Mouse (Mus musculus): ENCODE data around the gene D630045J12Rik. TPM values are rescaled to one million over a fixed set of nuclear protein-coding genes. Genes with fewer than 3 reads are reported as not detected.

D630045J12Rik gene
- polyA plus RNA-seq, 1 experiment from 2014 or later: 4.9 TPM

GRCm38 (mm10) chr6:38180669-38181068 is 73.1 kb downstream of the D630045J12Rik start:
- ATAC-seq (ENCODE audit: insufficient number of reproducible peaks, low FRiP score, low TSS enrichment, low read depth): no peak
- WGBS: 58% methylated on average over 5 of the region's 5 CpGs
- Histone ChIP-seq H3K36me3 (peaks cover 30% of the 10 kb centered on the region), H3K27me3 (no peaks in the 10 kb centered on the region), H3K27ac (0 out of 2 replicates have a peak overlapping the region, but pooled peaks have one; percentile 71), H3K9ac (no peak overlapping the region), H3K4me3 (no peak overlapping the region), H3K4me1 (peaks cover 25% of the 10 kb centered on the region), H3K9me3 (no peaks in the 10 kb centered on the region), H3K4me2 (no peak overlapping the region)

DNA sequence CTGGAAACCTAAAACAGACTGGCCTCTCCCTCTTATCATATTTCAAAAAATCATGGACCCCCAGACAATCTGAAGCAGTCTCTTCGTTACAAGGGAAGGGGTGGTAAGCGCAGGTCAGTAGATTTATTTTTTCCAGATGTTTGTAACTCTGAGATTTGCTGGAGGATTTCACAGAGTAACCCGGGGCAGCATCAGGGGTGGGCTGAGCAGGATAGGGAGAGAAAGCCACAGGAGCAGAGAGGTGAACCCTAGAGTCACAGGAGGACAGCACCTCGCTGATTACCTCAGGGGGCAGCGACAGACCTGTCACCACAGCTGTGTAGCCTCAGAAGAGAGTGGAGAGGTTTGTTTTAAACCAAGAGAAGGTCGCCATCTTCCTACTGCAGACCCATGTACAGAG is 88.4 kb downstream of the D630045J12Rik start:
- H3K4me1 ChIP-seq: peaks cover 16% of the 10 kb centered on the region
- H3K9me3 ChIP-seq: no peaks in the 10 kb centered on the region
- 40% methylated on average over 6 of the region's 6 CpGs for WGBS
- no peak overlapping the region for H3K4me3 ChIP-seq
- H3K9ac ChIP-seq: no peak overlapping the region
- ATAC-seq (ENCODE audit: insufficient number of reproducible peaks, low FRiP score, low TSS enrichment, low read depth): no peak
- H3K27me3 ChIP-seq: no peaks in the 10 kb centered on the region
- H3K27ac ChIP-seq: peak overlapping the region; percentile 40; the same call in 1 of the 2 replicates
- peaks cover 44% of the 10 kb centered on the region for H3K36me3 ChIP-seq
- no peak overlapping the region for H3K4me2 ChIP-seq

- WGBS: 68% methylated on average over 6 of the region's 6 CpGs
- H3K4me3 ChIP-seq: no peak overlapping the region
- H3K4me2 ChIP-seq: no peak overlapping the region
- no peak for ATAC-seq (ENCODE audit: insufficient number of reproducible peaks, low FRiP score, low TSS enrichment, low read depth)
- H3K9me3 ChIP-seq: no peaks in the 10 kb centered on the region
- H3K27ac ChIP-seq: peak overlapping the region; percentile 40; the same call in 1 of the 2 replicates
- H3K4me1 ChIP-seq: peaks cover 18% of the 10 kb centered on the region
- peaks cover 40% of the 10 kb centered on the region for H3K36me3 ChIP-seq
- H3K27me3 ChIP-seq: no peaks in the 10 kb centered on the region
- no peak overlapping the region for H3K9ac ChIP-seq
Observed at GRCm38 (mm10) chr6:38164705-38165104, 89.1 kb downstream of the D630045J12Rik start.

GRCm38 (mm10) chr6:38162825-38163504 is 90.8 kb downstream of the D630045J12Rik start:
- Histone ChIP-seq H3K27me3 (no peaks in the 10 kb centered on the region), H3K9ac (no peak overlapping the region), H3K27ac (no peak overlapping the region), H3K4me2 (no peak overlapping the region), H3K36me3 (peaks cover 26% of the 10 kb centered on the region), H3K4me1 (peaks cover 18% of the 10 kb centered on the region), H3K4me3 (no peak overlapping the region), H3K9me3 (no peaks in the 10 kb centered on the region)
- ATAC-seq (ENCODE audit: insufficient number of reproducible peaks, low FRiP score, low TSS enrichment, low read depth): no peak
- WGBS: 49% methylated on average over 14 of the region's 14 CpGs

DNA sequence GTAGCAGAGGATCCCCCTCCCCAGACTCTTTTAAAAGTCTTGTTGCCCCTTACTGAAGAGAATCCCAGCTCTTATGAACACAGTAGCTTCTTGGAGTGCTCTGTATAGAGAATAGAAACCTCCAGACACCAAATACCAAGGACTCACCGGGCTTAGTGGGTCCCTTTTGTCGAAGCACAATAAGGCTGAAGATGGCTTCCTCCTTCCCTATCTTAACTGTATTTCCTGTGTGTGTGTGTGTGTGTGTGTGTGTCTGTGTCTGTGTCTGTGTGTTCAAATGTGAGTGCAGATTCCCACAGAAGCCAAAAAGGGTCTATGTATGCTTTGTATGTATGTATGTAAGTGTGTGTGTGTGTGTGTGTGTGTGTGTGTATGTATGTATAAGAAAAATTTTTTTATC is 93.3 kb downstream of the D630045J12Rik start:
- peaks cover 15% of the 10 kb centered on the region; the same call in 1 of the 2 replicates for H3K36me3 ChIP-seq
- H3K4me3 ChIP-seq: no peak overlapping the region
- ATAC-seq (ENCODE audit: insufficient number of reproducible peaks, low FRiP score, low TSS enrichment, low read depth): no peak
- H3K27me3 ChIP-seq: no peaks in the 10 kb centered on the region
- H3K4me1 ChIP-seq: peaks cover 13% of the 10 kb centered on the region
- H3K9ac ChIP-seq: no peak overlapping the region
- WGBS: 59% methylated on average over 2 of the region's 2 CpGs
- no peaks in the 10 kb centered on the region for H3K9me3 ChIP-seq
- peak overlapping the region; percentile 61; the same call in 1 of the 2 replicates for H3K27ac ChIP-seq
- no peak overlapping the region for H3K4me2 ChIP-seq

GRCm38 (mm10) chr6:38160102-38160501 is 93.7 kb downstream of the D630045J12Rik start:
- ATAC-seq (ENCODE audit: insufficient number of reproducible peaks, low FRiP score, low TSS enrichment, low read depth): 0 out of 2 replicates have a peak, but pooled peaks have one; percentile 22
- Histone ChIP-seq H3K4me3 (no peak overlapping the region), H3K4me1 (peaks cover 8% of the 10 kb centered on the region), H3K4me2 (no peak overlapping the region), H3K27ac (peak overlapping the region; percentile 61; the same call in 1 of the 2 replicates), H3K27me3 (no peaks in the 10 kb centered on the region), H3K9me3 (no peaks in the 10 kb centered on the region), H3K9ac (no peak overlapping the region), H3K36me3 (peaks cover 14% of the 10 kb centered on the region; the same call in 1 of the 2 replicates)
- 8% methylated on average over 3 of the region's 3 CpGs for WGBS

DNA sequence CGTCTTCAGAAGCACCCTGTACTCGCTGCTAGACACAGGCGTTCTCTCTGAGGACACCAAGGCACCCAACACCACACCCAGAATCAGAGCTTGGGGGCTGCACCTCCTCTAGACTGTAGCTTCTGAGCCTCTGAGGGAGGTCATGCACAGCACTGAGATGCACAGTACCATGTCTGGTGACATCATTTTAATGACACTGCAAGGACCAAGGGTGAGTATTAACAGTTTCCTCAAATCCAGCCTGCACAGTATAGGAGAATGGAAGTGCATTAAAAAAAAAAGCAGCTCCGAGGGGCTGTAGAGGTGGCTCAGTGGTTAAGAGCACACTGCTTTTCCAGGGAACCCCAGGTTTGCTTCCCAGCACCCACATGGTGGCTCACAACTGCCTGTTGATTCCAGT is 94.2 kb downstream of the D630045J12Rik start:
- H3K4me3 ChIP-seq: no peak overlapping the region
- no peaks in the 10 kb centered on the region for H3K27me3 ChIP-seq
- H3K36me3 ChIP-seq: peaks cover 14% of the 10 kb centered on the region; the same call in 1 of the 2 replicates
- H3K27ac ChIP-seq: no peak overlapping the region
- ATAC-seq (ENCODE audit: insufficient number of reproducible peaks, low FRiP score, low TSS enrichment, low read depth): no peak
- no peak overlapping the region for H3K9ac ChIP-seq
- no peaks in the 10 kb centered on the region for H3K9me3 ChIP-seq
- 89% methylated on average over 4 of the region's 4 CpGs for WGBS
- H3K4me2 ChIP-seq: no peak overlapping the region
- H3K4me1 ChIP-seq: peaks cover 3% of the 10 kb centered on the region

- Histone ChIP-seq H3K4me3 (no peak overlapping the region), H3K9ac (no peak overlapping the region), H3K4me1 (peaks cover 3% of the 10 kb centered on the region), H3K27ac (no peak overlapping the region), H3K9me3 (no peaks in the 10 kb centered on the region), H3K4me2 (no peak overlapping the region), H3K36me3 (peaks cover 8% of the 10 kb centered on the region; the same call in 1 of the 2 replicates), H3K27me3 (no peaks in the 10 kb centered on the region)
- ATAC-seq (ENCODE audit: insufficient number of reproducible peaks, low FRiP score, low TSS enrichment, low read depth): no peak
- WGBS: 82% methylated on average over 16 of the region's 16 CpGs
Observed at GRCm38 (mm10) chr6:38157925-38158324, 95.9 kb downstream of the D630045J12Rik start.

- H3K9me3 ChIP-seq: no peaks in the 10 kb centered on the region
- H3K27ac ChIP-seq: no peak overlapping the region
- no peak for ATAC-seq (ENCODE audit: insufficient number of reproducible peaks, low FRiP score, low TSS enrichment, low read depth)
- no peaks in the 10 kb centered on the region for H3K27me3 ChIP-seq
- no peak overlapping the region for H3K4me2 ChIP-seq
- 90% methylated on average over 5 of the region's 5 CpGs for WGBS
- H3K4me1 ChIP-seq: peaks cover 3% of the 10 kb centered on the region
- H3K36me3 ChIP-seq: peaks cover 12% of the 10 kb centered on the region
- no peak overlapping the region for H3K4me3 ChIP-seq
- H3K9ac ChIP-seq: no peak overlapping the region
Observed at GRCm38 (mm10) chr6:38156204-38156603, 97.6 kb downstream of the D630045J12Rik start.

DNA sequence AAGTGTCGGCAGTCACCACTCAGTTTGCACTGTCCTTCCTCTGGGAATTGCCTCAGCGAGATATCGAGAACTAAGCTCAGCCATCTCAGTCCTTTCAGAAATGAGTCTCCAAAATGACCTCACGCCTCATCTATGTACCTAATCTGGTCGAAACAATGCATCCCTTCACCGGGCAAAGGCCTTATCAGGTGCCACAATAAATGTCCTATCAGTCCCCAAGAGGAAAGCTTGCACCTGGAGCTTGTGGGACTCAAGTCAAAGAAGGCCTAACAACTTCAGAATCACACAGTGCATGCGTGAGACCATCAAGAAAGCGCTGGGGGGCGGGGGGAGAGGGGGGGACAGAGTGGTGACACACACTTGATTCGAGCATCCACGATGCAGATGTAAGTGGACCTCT is 101.5 kb downstream of the D630045J12Rik start:
- Histone ChIP-seq H3K4me3 (no peak overlapping the region), H3K27me3 (no peaks in the 10 kb centered on the region), H3K4me2 (no peak overlapping the region), H3K36me3 (peaks cover 33% of the 10 kb centered on the region), H3K9ac (no peak overlapping the region), H3K4me1 (peaks cover 13% of the 10 kb centered on the region; the same call in 1 of the 2 replicates), H3K27ac (no peak overlapping the region), H3K9me3 (no peaks in the 10 kb centered on the region)
- ATAC-seq (ENCODE audit: insufficient number of reproducible peaks, low FRiP score, low TSS enrichment, low read depth): no peak
- 84% methylated on average over 11 of the region's 11 CpGs for WGBS

DNA sequence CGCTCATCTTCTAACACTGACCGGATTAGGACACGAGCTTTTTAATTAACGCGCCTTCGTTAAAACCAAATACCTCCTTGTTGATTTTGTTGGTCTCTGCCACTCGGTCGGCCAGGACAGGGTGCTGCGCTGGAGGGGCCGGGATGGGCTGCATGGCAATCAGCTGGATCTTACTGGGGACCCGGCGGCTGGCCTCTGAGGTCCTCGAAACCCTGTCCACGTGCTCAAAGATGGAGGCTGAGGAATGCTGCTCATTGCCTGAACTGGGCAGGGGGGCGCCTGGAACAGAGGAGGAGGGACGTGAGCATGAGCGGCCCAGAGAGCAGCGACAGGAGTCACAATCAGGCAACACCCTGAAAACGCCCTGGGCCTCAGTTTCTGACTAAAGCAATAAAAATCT is 104.3 kb downstream of the D630045J12Rik start:
- no peak overlapping the region for H3K4me2 ChIP-seq
- WGBS: 80% methylated on average over 19 of the region's 19 CpGs
- peaks cover 31% of the 10 kb centered on the region for H3K36me3 ChIP-seq
- H3K4me1 ChIP-seq: peaks cover 29% of the 10 kb centered on the region
- no peak for ATAC-seq (ENCODE audit: insufficient number of reproducible peaks, low FRiP score, low TSS enrichment, low read depth)
- H3K27me3 ChIP-seq: no peaks in the 10 kb centered on the region
- H3K9ac ChIP-seq: no peak overlapping the region
- no peaks in the 10 kb centered on the region for H3K9me3 ChIP-seq
- H3K27ac ChIP-seq: no peak overlapping the region
- H3K4me3 ChIP-seq: no peak overlapping the region

- H3K36me3 ChIP-seq: peaks cover 31% of the 10 kb centered on the region
- no peaks in the 10 kb centered on the region for H3K27me3 ChIP-seq
- 93% methylated on average over 10 of the region's 10 CpGs for WGBS
- no peak overlapping the region for H3K4me2 ChIP-seq
- no peak overlapping the region for H3K4me3 ChIP-seq
- H3K9ac ChIP-seq: no peak overlapping the region
- H3K4me1 ChIP-seq: peaks cover 38% of the 10 kb centered on the region
- H3K9me3 ChIP-seq: no peaks in the 10 kb centered on the region
- H3K27ac ChIP-seq: no peak overlapping the region
- no peak for ATAC-seq (ENCODE audit: insufficient number of reproducible peaks, low FRiP score, low TSS enrichment, low read depth)
Observed at GRCm38 (mm10) chr6:38148626-38149025, 105.2 kb downstream of the D630045J12Rik start.

Data from limb, embryonic 15.5 days (tissue).